Mouse (Mus musculus) megakaryocyte, embryonic 14.5 days (primary cell): ENCODE results near the gene Gsn.

Experiments used
- FLI1 ChIP-seq: IDR thresholded peaks from 2 replicates; pipeline ENCODE4 v1.6.1; 2012; ENCODE audit warnings: low read length, inconsistent platforms, mixed read lengths
- GATA1 ChIP-seq: IDR thresholded peaks from 3 replicates; pipeline ENCODE4 v1.6.1; 2012; ENCODE audit warnings: mixed read lengths, low read length, inconsistent platforms, borderline replicate concordance

DNA sequence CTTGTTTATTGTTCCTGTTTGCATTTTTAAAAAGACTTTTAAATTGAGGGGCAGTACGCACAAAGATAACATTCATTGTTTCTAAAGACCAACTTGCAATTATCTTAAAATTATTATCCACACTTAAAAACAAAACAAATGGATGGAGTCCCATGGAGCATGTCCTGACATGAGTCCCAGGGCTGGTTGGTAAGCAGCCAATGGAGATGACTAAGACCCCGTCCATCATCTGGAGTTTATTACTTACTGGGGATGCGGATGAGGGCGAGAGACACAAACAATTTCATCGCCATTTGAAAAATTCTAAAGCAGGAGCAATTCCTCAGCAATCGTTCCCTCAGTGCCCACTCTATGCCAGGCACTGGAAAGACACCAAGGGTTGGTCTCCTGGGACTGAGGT is 21.2 kb upstream of the Gsn start:
- TF ChIP-seq FLI1 (no peak), GATA1 (no peak)
